Mouse (Mus musculus) activated CD4-positive, CD25-positive, alpha-beta regulatory T cell, adult 9 weeks (primary cell): Measurements from ENCODE around the gene Gm14632. TPM values are rescaled to one million over a fixed set of nuclear protein-coding genes. Genes with fewer than 3 reads are reported as not detected.

ENCODE experiments used
- polyA plus RNA-seq: library from polyadenylated mRNA; unstranded; fragments of 100-300 nt; shearing (Covaris generic); gene quantifications from one replicate; pipeline ENCODE4 v1.2.1, GENCODE M21; 2017

Gene Gm14632
- polyA plus RNA-seq = not detected

GRCm38 (mm10) chrX:30329472-30329871 is at the start of gene Gm14632:
Gm14632 (plus strand) TSS chrX:30329772.

